ENCODE assay signal across 22 mouse cellular contexts in the genomic region with DNA sequence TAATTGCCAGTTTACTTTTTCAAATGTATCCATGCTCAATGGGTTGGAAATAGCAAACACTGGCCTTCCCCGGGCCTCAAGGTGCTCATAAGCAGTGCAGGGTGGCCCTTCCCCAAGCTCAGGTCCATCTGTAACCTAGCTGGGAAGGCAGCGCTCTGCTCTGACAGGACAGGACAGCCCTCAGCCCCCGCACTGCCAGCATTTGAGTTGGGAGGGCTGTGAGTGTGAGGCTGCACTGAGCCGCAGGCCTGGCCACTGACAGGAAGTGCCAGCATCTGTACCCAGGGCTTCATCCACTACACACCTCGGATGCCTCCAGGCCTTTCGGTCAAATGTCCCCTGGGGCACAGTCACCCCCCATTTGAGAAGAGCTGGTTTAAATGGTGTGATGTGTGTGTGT. TPM values are rescaled to one million over a fixed set of nuclear protein-coding genes. Genes with fewer than 3 reads are reported as not detected.
DNase-seq lines count a peak whose midpoint lies in the region; ATAC-seq lines count a peak whose summit lies in the region.
"Had no signal": no experiment of that assay in that cellular context is flagged by ENCODE, and none has a peak within 500 bp of the region (broad histone marks: within the 10 kb centered on the region; RNA-seq: fewer than 3 reads in every experiment).

No protein-coding gene starts in this region.

- no peaks in the 10 kb centered on the region for H3K27me3 ChIP-seq in midbrain, embryonic 13.5 days
- no peaks in the 10 kb centered on the region for H3K27me3 ChIP-seq in midbrain, embryonic 10.5 days (ENCODE audit: low read depth, poor library complexity, severe bottlenecking)
- no peaks in the 10 kb centered on the region for H3K27me3 ChIP-seq in neural tube, embryonic 13.5 days

- DNase-seq in heart, adult 11 months: peak; percentile 71
- no peak for DNase-seq in heart, adult 8-10 months (ENCODE audit: low spot score)
- DNase-seq in midbrain, embryonic 10.5 days (ENCODE audit: low spot score): no peak
- no peak for DNase-seq in neural tube, embryonic 10.5 days (ENCODE audit: extremely low spot score, low spot score)
- DNase-seq: adrenal gland, adult 2 months; adrenal gland, adult 8-10 months; adrenal gland, postnatal 10 days; adrenal gland, postnatal 14 days; adrenal gland, postnatal 25 days; adrenal gland, postnatal 36 days; B cell, adult 2 months; cerebellum, adult 11 months; cerebellum, adult 11-12 months; cerebellum, adult 18-20 months had no signal

- H3K4me1 ChIP-seq in midbrain, embryonic 13.5 days (replicated peaks): no peaks in the 10 kb centered on the region
- H3K4me1 ChIP-seq in midbrain, embryonic 10.5 days: peaks cover 4% of the 10 kb centered on the region; the same call in 1 of the 2 replicates
- peaks cover 19% of the 10 kb centered on the region; the same call in 1 of the 2 replicates for H3K4me1 ChIP-seq in neural tube, embryonic 13.5 days (replicated peaks)

- H3K36me3 ChIP-seq in midbrain, embryonic 13.5 days: no peaks in the 10 kb centered on the region
- no peaks in the 10 kb centered on the region for H3K36me3 ChIP-seq in midbrain, embryonic 10.5 days
- H3K36me3 ChIP-seq in neural tube, embryonic 13.5 days: no peaks in the 10 kb centered on the region
- H3K36me3 ChIP-seq: G1E had no signal

- 91% methylated on average over 6 of the region's 6 CpGs for WGBS in midbrain, embryonic 13.5 days
- 87% methylated on average over 6 of the region's 6 CpGs for WGBS in midbrain, embryonic 10.5 days
- WGBS in neural tube, embryonic 13.5 days: 93% methylated on average over 6 of the region's 6 CpGs

- H3K9ac ChIP-seq in midbrain, embryonic 13.5 days (replicated peaks): no peak overlapping the region
- no peak overlapping the region for H3K9ac ChIP-seq in neural tube, embryonic 13.5 days

- H3K4me3 ChIP-seq in midbrain, embryonic 13.5 days (replicated peaks): no peak overlapping the region
- no peak overlapping the region for H3K4me3 ChIP-seq in midbrain, embryonic 10.5 days
- no peak overlapping the region for H3K4me3 ChIP-seq in neural tube, embryonic 13.5 days

- no peak overlapping the region for H3K27ac ChIP-seq in midbrain, embryonic 13.5 days
- no peak overlapping the region for H3K27ac ChIP-seq in midbrain, embryonic 10.5 days (replicated peaks)
- no peak overlapping the region for H3K27ac ChIP-seq in neural tube, embryonic 13.5 days (replicated peaks)

- H3K9me3 ChIP-seq in midbrain, embryonic 13.5 days: no peaks in the 10 kb centered on the region
- H3K9me3 ChIP-seq in midbrain, embryonic 10.5 days (replicated peaks): peaks cover 3% of the 10 kb centered on the region; the same call in 1 of the 2 replicates
- no peaks in the 10 kb centered on the region for H3K9me3 ChIP-seq in neural tube, embryonic 13.5 days

- no peak overlapping the region for H3K4me2 ChIP-seq in midbrain, embryonic 13.5 days (replicated peaks)
- H3K4me2 ChIP-seq in neural tube, embryonic 13.5 days: no peak overlapping the region

- 0 out of 2 replicates have a peak, but pooled peaks have one; percentile 50 for ATAC-seq in midbrain, embryonic 13.5 days
- peak; percentile 17; the same call in 1 of the 2 replicates for ATAC-seq in neural tube, embryonic 13.5 days (ENCODE audit: low read depth)
- ATAC-seq: activated CD4-positive, CD25-positive, alpha-beta regulatory T cell, adult 4 months; CD4-positive, CD25-positive, alpha-beta regulatory T cell, adult 4 months; Patski had no signal

RNA-seq across cellular contexts. Expression of gene Grip2, which starts 11.1 kb away (rescaled TPM):
- total RNA-seq in heart, adult 8-10 months (2022): 10 to 100 TPM in 1 of 4 experiments, 1 to 10 TPM in 3; 5.2 to 10.4 (median 7.1) TPM
- 4.4 and 4.8 TPM in 2 replicates for polyA plus RNA-seq in midbrain, embryonic 13.5 days (2015; fragmentation: Nextera tagmentation; extraction: Ambion mirVana)
- polyA plus RNA-seq in midbrain, embryonic 10.5 days (2016; fragmentation: Nextera tagmentation; extraction: Ambion mirVana): 0.28 and 0.70 TPM in 2 replicates
- 4.5 and 4.9 TPM in 2 replicates for polyA plus RNA-seq in neural tube, embryonic 13.5 days (2015; fragmentation: Nextera tagmentation; extraction: Ambion mirVana)
- total RNA-seq: CH12.LX, MEL had no signal
- polyA plus RNA-seq: G1E had no signal
